Mouse (Mus musculus) liver, adult 2 months (tissue): ENCODE results near the gene Zc3h10.
A peak's percentile ranks its signal among the peaks of the same experiment; 100 is the strongest.

Experiments used
- CTCF ChIP-seq: fragments of 200-500 bp; IDR thresholded peaks from 2 replicates; pipeline ENCODE4 v1.5.1; 2011; ENCODE audit warnings: low read depth, low read length, control low read depth
- POLR2A ChIP-seq: fragments of 200-500 bp; IDR thresholded peaks from 2 replicates; pipeline ENCODE4 v1.6.1; 2011; ENCODE audit warnings: low read length, control low read depth; ENCODE audit not compliant: insufficient read depth; ENCODE audit errors: extremely low read depth

DNA sequence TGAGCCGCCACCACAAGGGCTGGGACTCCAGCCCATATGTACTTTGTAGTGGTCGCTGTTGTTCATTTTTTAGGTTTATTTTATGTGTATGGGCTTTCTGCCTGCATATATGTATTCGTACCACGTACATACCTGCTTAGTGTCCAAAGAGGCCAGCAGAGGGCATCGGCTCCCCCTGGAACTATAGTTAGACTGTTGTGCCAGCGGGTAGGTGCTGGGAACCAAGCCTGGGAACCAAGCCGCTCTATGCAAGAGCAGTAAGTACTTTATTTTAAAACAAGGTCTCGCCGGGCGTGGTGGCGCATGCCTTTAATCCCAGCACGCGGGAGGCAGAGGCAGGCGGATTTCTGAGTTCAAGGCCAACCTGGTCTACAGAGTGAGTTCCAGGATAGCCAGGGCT is 41.6 kb downstream of the Zc3h10 start:
- TF ChIP-seq CTCF: peak; percentile 13; the same call in 1 of the 2 replicates
- no peak for TF ChIP-seq POLR2A
